Mouse (Mus musculus): Measurements from ENCODE around the gene Spata1.

- TF ChIP-seq CTCF (IDR thresholded peaks at IDR 0.05; ENCODE audit: low read depth), result no peak
- TF ChIP-seq EP300 (IDR thresholded peaks at IDR 0.05; ENCODE audit: low read depth), result no peak
These were observed at the start of gene Spata1, which contains the start of gene Gng5 for GRCm38 (mm10) chr3:146499431-146500002.
